Mouse (Mus musculus): ENCODE results near the gene Gnl2.

DNA sequence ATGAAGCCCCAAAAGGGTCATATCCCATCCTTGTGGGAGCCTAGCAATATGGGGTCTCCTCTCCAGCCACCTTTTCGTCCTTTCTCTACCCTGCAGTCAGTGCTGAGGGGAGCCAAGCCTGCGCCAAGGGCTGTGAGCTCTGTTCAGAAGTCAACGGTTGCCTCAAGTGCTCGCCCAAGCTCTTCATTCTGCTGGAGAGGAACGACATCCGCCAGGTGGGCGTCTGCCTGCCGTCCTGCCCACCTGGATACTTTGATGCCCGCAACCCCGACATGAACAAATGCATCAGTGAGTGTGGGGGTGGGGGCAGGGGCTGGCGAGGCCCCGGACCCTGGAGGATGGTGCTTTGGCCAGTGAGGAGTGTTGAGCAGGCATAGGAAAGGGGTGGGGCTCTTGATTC lies 11.5 kb upstream of the Gnl2 start:
- TF ChIP-seq CTCF (IDR thresholded peaks at IDR 0.05) (no peak), EP300 (IDR thresholded peaks at IDR 0.05) (no peak)
